In genomic region chr11:46631635-46632034, GRCm38 (mm10) we compare ENCODE assay signal across 9 mouse cellular contexts. TPM values are rescaled to one million over a fixed set of nuclear protein-coding genes. Genes with fewer than 3 reads are reported as not detected.
DNase-seq lines count a peak whose midpoint lies in the region; ATAC-seq and TF ChIP-seq lines count a peak whose summit lies in the region.
"Had no signal": no experiment of that assay in that cellular context is flagged by ENCODE, and none has a peak within 500 bp of the region (broad histone marks: within the 10 kb centered on the region; RNA-seq: fewer than 3 reads in every experiment).

No protein-coding gene starts in this region.

- 38% methylated on average over 3 of the region's 3 CpGs for WGBS in embryonic facial prominence, embryonic 10.5 days
- WGBS in hindbrain, postnatal 0 days = 24% methylated on average over 3 of the region's 3 CpGs
- WGBS in limb, embryonic 13.5 days = 27% methylated on average over 3 of the region's 3 CpGs

- TF ChIP-seq CTCF in Patski (IDR thresholded peaks at IDR 0.05) = peak; percentile 48
- peak; percentile 77 for TF ChIP-seq CTCF in hindbrain, postnatal 0 days (IDR thresholded peaks at IDR 0.05; ENCODE audit: low read depth)

- H3K27ac ChIP-seq in embryonic facial prominence, embryonic 10.5 days (replicated peaks) = no peak overlapping the region
- no peak overlapping the region for H3K27ac ChIP-seq in hindbrain, postnatal 0 days
- no peak overlapping the region for H3K27ac ChIP-seq in limb, embryonic 13.5 days
- H3K27ac ChIP-seq: neural tube, embryonic 13.5 days had no signal

- no peak overlapping the region for H3K4me2 ChIP-seq in hindbrain, postnatal 0 days (ENCODE audit: low read depth, low read length)
- no peak overlapping the region for H3K4me2 ChIP-seq in limb, embryonic 13.5 days (replicated peaks)
- H3K4me2 ChIP-seq: neural tube, embryonic 13.5 days had no signal

- in situ Hi-C loops in Patski (cut with MboI; ENCODE audit: low pct_unique_long_range_greater_than_20kb) = no loop called here

- POLR2A ChIA-PET in Patski (lab: Charles Lee) = no interaction called here

- no peak overlapping the region for H3K9ac ChIP-seq in hindbrain, postnatal 0 days (replicated peaks; ENCODE audit: low read length)
- H3K9ac ChIP-seq in limb, embryonic 13.5 days = no peak overlapping the region
- H3K9ac ChIP-seq: neural tube, embryonic 13.5 days had no signal

- intact Hi-C loops in heart, postnatal 14 days (cut with DNase I) = loop anchor here (10.0 kb wide), 1 partner anchor 187 kb away; no protein-coding TSS in a partner anchor

- peak; percentile 10 to 40 for DNase-seq in heart, postnatal 14 days
- no peak for DNase-seq in heart, adult 9 months (ENCODE audit: low spot score in 2 of 2)
- no peak for DNase-seq in Patski (ENCODE audit: low read depth, low spot score)
- DNase-seq in embryonic facial prominence, embryonic 10.5 days (ENCODE audit: low spot score) = peak; percentile 28
- peak; percentile 74 for DNase-seq in hindbrain, postnatal 0 days (ENCODE audit: low spot score)
- DNase-seq in neural tube, embryonic 10.5 days (ENCODE audit: extremely low spot score, low spot score) = peak; percentile 15
- no peak for DNase-seq in Muller cell, postnatal 12 days (ENCODE audit: inconsistent ontology term)

- ATAC-seq in Patski = peak; percentile 83
- peak; percentile 69; the same call in 1 of the 2 replicates for ATAC-seq in hindbrain, postnatal 0 days
- peak; percentile 19; the same call in 1 of the 2 replicates for ATAC-seq in limb, embryonic 13.5 days (ENCODE audit: low FRiP score, low read depth)

- H3K27me3 ChIP-seq in Patski = no peaks in the 10 kb centered on the region
- H3K27me3 ChIP-seq in embryonic facial prominence, embryonic 10.5 days (replicated peaks; ENCODE audit: low read depth, poor library complexity, severe bottlenecking) = no peaks in the 10 kb centered on the region
- no peaks in the 10 kb centered on the region for H3K27me3 ChIP-seq in hindbrain, postnatal 0 days (ENCODE audit: insufficient read depth, low read length)
- no peaks in the 10 kb centered on the region for H3K27me3 ChIP-seq in limb, embryonic 13.5 days
- H3K27me3 ChIP-seq: neural tube, embryonic 13.5 days had no signal

- CTCF ChIA-PET in Patski (lab: Charles Lee) = no interaction called here

- H3K4me3 ChIP-seq in embryonic facial prominence, embryonic 10.5 days = no peak overlapping the region
- no peak overlapping the region for H3K4me3 ChIP-seq in hindbrain, postnatal 0 days (ENCODE audit: low read length)
- no peak overlapping the region for H3K4me3 ChIP-seq in limb, embryonic 13.5 days
- H3K4me3 ChIP-seq: neural tube, embryonic 13.5 days had no signal

- H3K9me3 ChIP-seq in embryonic facial prominence, embryonic 10.5 days = no peaks in the 10 kb centered on the region
- no peaks in the 10 kb centered on the region for H3K9me3 ChIP-seq in hindbrain, postnatal 0 days (ENCODE audit: low read length)
- no peaks in the 10 kb centered on the region for H3K9me3 ChIP-seq in limb, embryonic 13.5 days
- H3K9me3 ChIP-seq: neural tube, embryonic 13.5 days had no signal

- no peaks in the 10 kb centered on the region for H3K36me3 ChIP-seq in embryonic facial prominence, embryonic 10.5 days (replicated peaks)
- H3K36me3 ChIP-seq in hindbrain, postnatal 0 days (ENCODE audit: insufficient read depth, low read length) = no peaks in the 10 kb centered on the region
- H3K36me3 ChIP-seq in limb, embryonic 13.5 days = no peaks in the 10 kb centered on the region
- H3K36me3 ChIP-seq: neural tube, embryonic 13.5 days had no signal

- no peaks in the 10 kb centered on the region for H3K4me1 ChIP-seq in embryonic facial prominence, embryonic 10.5 days
- H3K4me1 ChIP-seq in hindbrain, postnatal 0 days (ENCODE audit: insufficient read depth, low read length) = no peaks in the 10 kb centered on the region
- peaks cover 7% of the 10 kb centered on the region; the same call in 1 of the 2 replicates for H3K4me1 ChIP-seq in limb, embryonic 13.5 days
- H3K4me1 ChIP-seq: neural tube, embryonic 13.5 days had no signal

RNA-seq across cellular contexts. Expression of gene Dppa1, which starts 2.6 kb away (rescaled TPM):
- total RNA-seq in heart, postnatal 14 days (2021) = not detected
- not detected for polyA plus RNA-seq in Patski (2021)
- polyA plus RNA-seq in embryonic facial prominence, embryonic 10.5 days (2016; fragmentation: Nextera tagmentation; extraction: Ambion mirVana) = not detected in 2 replicates
- not detected in 2 replicates for total RNA-seq in hindbrain, postnatal 0 days (2014; rRNA removed)
- polyA plus RNA-seq in hindbrain, postnatal 0 days (2015; fragmentation: Nextera tagmentation; extraction: Ambion mirVana) = not detected in 2 replicates
- polyA plus RNA-seq in limb, embryonic 13.5 days (2015; fragmentation: Nextera tagmentation; extraction: Ambion mirVana) = 0.47 TPM in 1 of 2 replicates, not detected in the other
- polyA plus RNA-seq: neural tube, embryonic 13.5 days had no signal

Comparison
In these comparisons a context has a peak if more than half of its experiments do, and no peak if none do; other contexts are left out.
1. DNase-seq: peak in heart, postnatal 14 days (2 of 2), embryonic facial prominence, embryonic 10.5 days (single experiment), hindbrain, postnatal 0 days (single experiment) and neural tube, embryonic 10.5 days (single experiment); none in heart, adult 9 months (0 of 2), Patski (single experiment) and Muller cell, postnatal 12 days (single experiment).
2. ATAC-seq: peak in every context shown above with its lines; median percentile 83 in Patski; 69 in hindbrain, postnatal 0 days; 19 in limb, embryonic 13.5 days.